In the genomic region with DNA sequence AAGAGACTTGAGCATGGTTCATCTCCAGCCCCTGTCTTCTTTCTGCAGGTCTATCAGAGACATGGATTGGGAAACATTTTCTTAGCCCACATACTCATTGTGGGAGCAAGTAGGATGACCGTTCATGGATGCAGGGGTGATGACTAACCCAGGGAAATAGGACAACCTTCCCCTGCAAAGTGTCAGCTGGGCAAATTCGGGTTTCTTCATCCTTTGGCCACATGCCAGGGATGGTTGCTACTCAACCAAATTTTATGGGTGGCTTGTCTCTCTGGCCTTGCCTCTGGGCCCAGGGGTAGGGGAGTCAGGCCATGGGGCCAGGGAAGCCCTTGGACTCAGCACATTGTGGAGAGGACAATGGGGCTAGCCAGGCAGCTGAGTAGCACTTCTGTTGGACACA, we compare ENCODE assay signal across 23 mouse cellular contexts. TPM values are rescaled to one million over a fixed set of nuclear protein-coding genes. Genes with fewer than 3 reads are reported as not detected.
DNase-seq lines count a peak whose midpoint lies in the region; ATAC-seq and TF ChIP-seq lines count a peak whose summit lies in the region.
"Had no signal": no experiment of that assay in that cellular context is flagged by ENCODE, and none has a peak within 500 bp of the region (broad histone marks: within the 10 kb centered on the region; RNA-seq: fewer than 3 reads in every experiment).

No protein-coding gene starts in this region.

- intact Hi-C loops in heart, postnatal 36 days (cut with DNase I), result no loop called here

- TF ChIP-seq CTCF in Patski (IDR thresholded peaks at IDR 0.05), result no peak

- POLR2A ChIA-PET in Patski (lab: Charles Lee), result no interaction called here

- CTCF ChIA-PET in Patski (lab: Charles Lee), result interaction anchor here (0.9 to 1.6 kb wide), 2 partner anchors 8 to 9 kb away, joined by 3 to 4 read pairs; no protein-coding TSS in a partner anchor

- peak; percentile 66 for DNase-seq in heart, adult 11 months
- DNase-seq in heart, postnatal 36 days, result no peak
- DNase-seq in 416B (ENCODE audit: low read depth), result peak; percentile 40
- DNase-seq in Patski (ENCODE audit: low read depth, low spot score), result peak; percentile 51
- DNase-seq in adrenal gland, postnatal 4 days (ENCODE audit: low spot score in 2 of 2), result peak; percentile 21 to 39
- no peak for DNase-seq in neural tube, embryonic 10.5 days (ENCODE audit: extremely low spot score, low spot score)
- DNase-seq in spleen, adult 18-20 months, result no peak
- DNase-seq: forebrain, postnatal 0 days; kidney, postnatal 14 days; lung, adult 18-20 months; right cerebral cortex, postnatal 4 days; thymus, adult 18-20 months had no signal

- in situ Hi-C loops in Patski (cut with MboI; ENCODE audit: low pct_unique_long_range_greater_than_20kb), result no loop called here

- no peaks in the 10 kb centered on the region for H3K27me3 ChIP-seq in Patski
- H3K27me3 ChIP-seq: CH12.LX; heart, embryonic 12.5 days; intestine, embryonic 15.5 days; midbrain, embryonic 13.5 days had no signal

- ATAC-seq in Patski, result peak; percentile 62
- ATAC-seq: forebrain, postnatal 0 days; intestine, embryonic 15.5 days; midbrain, embryonic 13.5 days had no signal

RNA-seq across cellular contexts. Expression of a gene that starts 3.5 kb away (rescaled TPM):
- not detected for total RNA-seq in heart, postnatal 36 days (2021)
- polyA plus RNA-seq in Patski (2021), result not detected
- total RNA-seq in adrenal gland, postnatal 4 days (2021), result not detected
- total RNA-seq: adrenal gland, adult 18-20 months; CH12.LX; gastrocnemius, adult 8-10 months; hematopoietic stem cell, adult 5-6 weeks; left cerebral cortex, postnatal 10 days had no signal
- polyA plus RNA-seq: erythroblast, embryonic 14.5 days; heart, embryonic 12.5 days; intestine, embryonic 15.5 days; limb, embryonic 14.5 days; macrophage had no signal

RNA-seq across cellular contexts. Expression of a gene that starts 34.5 kb away (rescaled TPM):
- total RNA-seq in heart, postnatal 36 days (2021), result 100 to 1,000 TPM; 256 to 280 TPM
- 166 TPM for polyA plus RNA-seq in Patski (2021)
- 10 to 100 TPM; 90.0 to 90.8 TPM for total RNA-seq in adrenal gland, postnatal 4 days (2021)

RNA-seq across cellular contexts. Expression of a gene that starts 42.6 kb away (rescaled TPM):
- 10 to 100 TPM; 46.8 to 48.3 TPM for total RNA-seq in heart, postnatal 36 days (2021)
- polyA plus RNA-seq in Patski (2021), result 50.3 TPM
- 10 to 100 TPM; 87.2 to 91.6 TPM for total RNA-seq in adrenal gland, postnatal 4 days (2021)

RNA-seq across cellular contexts. Expression of a gene that starts 59.0 kb away (rescaled TPM):
- total RNA-seq in heart, postnatal 36 days (2021), result not detected
- polyA plus RNA-seq in Patski (2021), result 0.14 TPM
- total RNA-seq in adrenal gland, postnatal 4 days (2021), result not detected
- total RNA-seq: adrenal gland, adult 18-20 months; CH12.LX; forebrain, postnatal 0 days; gastrocnemius, adult 8-10 months; hematopoietic stem cell, adult 5-6 weeks; left cerebral cortex, postnatal 10 days had no signal
- polyA plus RNA-seq: erythroblast, embryonic 14.5 days; macrophage had no signal

Comparison
In these comparisons a context has a peak if more than half of its experiments do, and no peak if none do; other contexts are left out.
1. DNase-seq: peak in heart, adult 11 months (single experiment), 416B (single experiment), Patski (single experiment) and adrenal gland, postnatal 4 days (2 of 2); none in heart, postnatal 36 days (0 of 2), neural tube, embryonic 10.5 days (single experiment) and spleen, adult 18-20 months (0 of 2).